Mouse (Mus musculus) hindbrain, embryonic 10.5 days (tissue): Measurements from ENCODE around the gene Becn1. TPM values are rescaled to one million over a fixed set of nuclear protein-coding genes. Genes with fewer than 3 reads are reported as not detected.

Source experiments
- DNase-seq: peaks from one replicate; pipeline ENCODE4 v3.0.0-alpha.2; 2017; ENCODE audit warnings: low spot score
- H3K27ac ChIP-seq: fragments of 300-500 bp; sonication (generic); 2 replicates; pipeline ENCODE4 v1.5.1; 2016; ENCODE audit warnings: mild to moderate bottlenecking, moderate library complexity
- H3K27me3 ChIP-seq: fragments of 300-500 bp; sonication (generic); 2 replicates; pipeline ENCODE4 v1.6.1; 2016; ENCODE audit warnings: mild to moderate bottlenecking; ENCODE audit not compliant: poor library complexity, insufficient read depth, severe bottlenecking
- H3K36me3 ChIP-seq: fragments of 300-500 bp; sonication (generic); 2 replicates; pipeline ENCODE4 v1.6.1; 2016; ENCODE audit warnings: mild to moderate bottlenecking, moderate library complexity
- H3K4me1 ChIP-seq: fragments of 300-500 bp; sonication (generic); replicated peaks from 2 replicates; pipeline ENCODE4 v1.6.1; 2016; ENCODE audit warnings: mild to moderate bottlenecking
- H3K4me3 ChIP-seq: fragments of 300-500 bp; sonication (generic); 2 replicates; pipeline ENCODE4 v1.5.1; 2016; ENCODE audit warnings: mild to moderate bottlenecking, moderate library complexity
- H3K9me3 ChIP-seq: fragments of 300-500 bp; sonication (generic); 2 replicates; pipeline ENCODE4 v1.6.1; 2016; ENCODE audit warnings: mild to moderate bottlenecking, moderate library complexity
- WGBS: fragments of 180-500 bp; shearing (Covaris S2); methylation state at CpG from one replicate; pipeline ENCODE4 v1.1.7; 2016; 5-methylcytosine and 5-hydroxymethylcytosine counted together
- polyA plus RNA-seq: library from polyadenylated mRNA; unstranded; fragments of >200 nt; fragmentation: Nextera tagmentation; extraction: Ambion mirVana; gene quantifications from 2 replicates; pipeline ENCODE4 v1.2.1, GENCODE M21; 2016

The Becn1 gene
- polyA plus RNA-seq, 1 experiment from 2014 or later: 153 TPM

DNA sequence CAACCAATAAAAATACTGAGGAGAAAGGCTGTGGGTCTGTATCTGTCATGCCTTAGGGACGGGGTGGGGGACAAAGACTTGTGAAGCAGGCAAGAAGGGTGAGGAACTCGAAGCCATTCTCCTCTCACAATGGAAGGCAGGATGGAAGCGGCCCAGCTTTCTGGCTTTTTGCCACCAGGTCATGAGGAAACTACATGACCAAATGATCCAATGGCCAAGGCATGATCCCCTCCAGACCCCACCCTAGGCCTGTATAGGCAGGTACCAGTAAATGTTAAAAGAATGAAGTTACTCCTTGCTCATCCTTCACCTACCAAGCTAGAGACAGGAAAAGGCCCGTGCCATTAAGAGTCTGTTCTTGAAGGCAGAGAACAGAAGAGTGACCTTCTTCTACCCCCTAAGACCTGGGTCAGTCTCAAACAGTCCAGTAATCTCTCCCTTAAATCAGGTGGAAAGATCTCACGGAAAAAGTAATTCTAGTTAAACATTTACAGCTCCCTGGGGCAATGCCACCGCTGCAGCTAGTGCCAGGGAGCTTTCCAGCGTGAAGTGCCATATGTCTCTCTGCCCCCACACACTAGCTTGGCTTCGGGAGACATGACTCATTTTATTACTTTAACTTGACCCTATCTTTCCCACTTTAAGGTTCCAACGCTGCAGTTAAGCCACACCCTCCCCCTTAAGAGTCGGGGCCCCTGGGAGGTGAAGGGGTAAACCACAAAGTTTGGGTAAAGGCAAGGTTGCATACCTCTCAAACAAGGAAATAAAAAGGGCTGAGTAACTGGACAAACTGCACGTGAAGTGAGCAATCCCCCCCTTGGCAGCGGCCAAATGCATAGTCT, 24.5 kb downstream of the Becn1 start:
- Histone ChIP-seq H3K27me3 (peaks cover 43% of the 10 kb centered on the region), H3K9me3 (no peaks in the 10 kb centered on the region), H3K4me1 (peaks cover 39% of the 10 kb centered on the region), H3K4me3 (peak overlapping the region; percentile 86), H3K36me3 (peaks cover 16% of the 10 kb centered on the region), H3K27ac (peak overlapping the region; percentile 93)
- WGBS: 76% methylated on average over 12 of the region's 12 CpGs
- DNase-seq: no peak

DNA sequence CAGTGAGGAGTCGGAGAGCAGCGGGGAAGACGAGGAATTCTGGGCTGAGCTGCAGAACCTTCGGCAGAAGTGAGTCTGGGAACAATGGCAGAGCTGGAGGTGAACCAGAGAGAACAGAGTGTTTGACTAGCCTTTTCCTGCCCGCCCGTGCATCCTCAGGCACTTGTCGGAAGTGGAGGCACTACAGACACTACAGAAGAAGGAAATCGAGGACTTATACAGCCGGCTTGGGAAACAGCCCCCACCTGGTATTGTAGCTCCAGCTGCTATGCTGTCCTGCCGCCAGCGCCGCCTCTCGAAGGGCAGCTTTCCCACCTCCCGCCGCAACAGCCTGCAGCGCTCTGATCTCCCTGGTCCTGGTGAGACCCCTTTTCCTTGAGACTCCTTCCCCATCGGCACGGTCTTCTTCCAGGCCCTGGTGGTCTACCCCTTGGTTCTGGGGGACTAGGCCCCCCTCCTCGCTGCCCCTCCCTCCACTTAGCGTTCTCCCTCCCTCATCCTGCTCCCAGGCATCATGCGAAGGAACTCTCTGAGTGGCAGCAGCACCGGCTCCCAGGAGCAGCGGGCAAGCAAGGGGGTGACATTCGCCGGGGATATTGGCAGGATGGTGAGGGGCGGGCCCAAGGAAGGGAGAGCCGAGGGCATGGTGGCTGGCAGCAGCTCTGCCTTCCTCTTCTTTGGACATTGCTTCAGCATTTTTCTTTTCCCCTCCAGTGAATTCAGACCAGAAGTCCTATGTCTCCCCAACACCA, 25.6 kb downstream of the Becn1 start:
- H3K27me3 ChIP-seq: peaks cover 43% of the 10 kb centered on the region
- no peak for DNase-seq
- peak overlapping the region; percentile 42; the same call in 1 of the 2 replicates for H3K27ac ChIP-seq
- peaks cover 16% of the 10 kb centered on the region for H3K36me3 ChIP-seq
- 24% methylated on average over 27 of the region's 27 CpGs for WGBS
- H3K4me3 ChIP-seq: peak overlapping the region; percentile 86
- H3K9me3 ChIP-seq: no peaks in the 10 kb centered on the region
- peaks cover 39% of the 10 kb centered on the region for H3K4me1 ChIP-seq

DNA sequence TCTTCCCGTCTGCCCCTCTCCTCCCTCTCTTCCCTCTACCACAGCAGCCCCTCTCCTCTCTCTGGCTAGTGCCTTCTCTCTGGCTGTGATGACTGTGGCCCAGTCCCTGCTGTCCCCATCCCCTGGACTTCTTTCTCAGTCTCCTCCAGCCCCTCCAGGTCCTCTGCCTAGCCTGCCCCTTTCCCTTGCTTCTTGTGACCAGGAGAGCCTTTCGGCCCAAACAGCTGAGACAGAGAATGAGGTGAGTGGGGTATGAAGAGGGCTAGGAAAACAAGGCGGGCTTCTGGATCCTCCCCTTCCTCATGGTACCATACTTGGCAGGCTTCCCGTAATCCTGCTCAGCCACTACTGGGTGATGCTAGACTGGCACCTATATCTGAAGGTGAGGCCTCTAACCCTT, 26.8 kb downstream of the Becn1 start:
- H3K36me3 ChIP-seq: peaks cover 16% of the 10 kb centered on the region
- H3K9me3 ChIP-seq: no peaks in the 10 kb centered on the region
- no peak for DNase-seq
- peaks cover 33% of the 10 kb centered on the region for H3K27me3 ChIP-seq
- no peak overlapping the region for H3K27ac ChIP-seq
- 76% methylated on average over 4 of the region's 4 CpGs for WGBS
- H3K4me3 ChIP-seq: no peak overlapping the region
- peaks cover 39% of the 10 kb centered on the region for H3K4me1 ChIP-seq

DNA sequence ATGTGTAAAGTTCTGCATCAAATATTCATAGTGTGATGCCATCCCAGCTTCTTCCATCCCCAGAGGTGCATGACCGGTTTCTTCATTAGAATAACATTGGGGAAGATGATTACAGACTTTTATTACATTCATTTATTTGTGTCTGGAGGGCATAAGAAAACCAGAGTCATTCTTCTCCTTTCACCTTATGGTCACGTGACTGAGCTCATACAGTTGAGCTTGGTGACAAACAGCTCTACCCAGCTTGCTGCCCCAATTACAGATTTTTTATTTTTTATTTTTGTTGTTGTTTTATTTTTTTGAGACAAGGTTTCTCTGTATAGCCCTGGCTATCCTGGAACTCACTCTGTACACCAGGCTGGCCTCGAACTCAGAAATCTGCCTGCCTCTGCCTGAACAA, 29.6 kb downstream of the Becn1 start:
- DNase-seq: no peak
- Histone ChIP-seq H3K27me3 (peaks cover 36% of the 10 kb centered on the region), H3K4me1 (peaks cover 30% of the 10 kb centered on the region), H3K36me3 (peaks cover 16% of the 10 kb centered on the region), H3K9me3 (no peaks in the 10 kb centered on the region), H3K4me3 (no peak overlapping the region), H3K27ac (no peak overlapping the region)
- WGBS: 87% methylated on average over 3 of the region's 3 CpGs

DNA sequence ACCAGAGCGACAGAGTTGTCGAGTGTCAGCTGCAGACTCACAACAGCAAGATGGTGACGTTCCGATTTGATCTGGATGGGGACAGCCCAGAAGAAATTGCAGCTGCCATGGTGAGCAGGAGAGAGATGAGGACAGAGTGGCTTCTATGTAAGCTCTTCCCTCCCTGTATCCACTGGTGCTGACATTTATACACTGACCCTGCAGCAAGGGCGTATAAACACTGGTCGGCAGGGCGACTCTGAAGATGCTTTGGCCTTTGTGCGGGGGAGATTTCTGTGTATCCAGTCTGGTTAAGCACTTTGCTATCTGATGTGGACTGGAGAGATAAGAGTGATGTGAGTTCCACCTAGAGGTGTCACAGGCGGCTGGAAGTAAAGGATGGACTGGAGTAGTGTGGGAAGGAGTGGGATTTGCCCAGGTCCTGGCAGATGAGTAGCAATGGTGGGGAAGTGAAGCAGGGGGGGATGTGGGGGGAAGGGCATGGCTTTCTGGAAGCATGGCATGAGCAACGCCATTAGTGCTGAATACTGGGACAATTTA, 32.4 kb downstream of the Becn1 start:
- 34% methylated on average over 10 of the region's 10 CpGs for WGBS
- no peak overlapping the region; the same call in 1 of the 2 replicates for H3K27ac ChIP-seq
- H3K27me3 ChIP-seq: peaks cover 41% of the 10 kb centered on the region
- H3K9me3 ChIP-seq: no peaks in the 10 kb centered on the region
- peaks cover 24% of the 10 kb centered on the region for H3K4me1 ChIP-seq
- no peaks in the 10 kb centered on the region for H3K36me3 ChIP-seq
- peak; percentile 39 for DNase-seq
- H3K4me3 ChIP-seq: 0 out of 2 replicates have a peak overlapping the region, but pooled peaks have one; percentile 18

DNA sequence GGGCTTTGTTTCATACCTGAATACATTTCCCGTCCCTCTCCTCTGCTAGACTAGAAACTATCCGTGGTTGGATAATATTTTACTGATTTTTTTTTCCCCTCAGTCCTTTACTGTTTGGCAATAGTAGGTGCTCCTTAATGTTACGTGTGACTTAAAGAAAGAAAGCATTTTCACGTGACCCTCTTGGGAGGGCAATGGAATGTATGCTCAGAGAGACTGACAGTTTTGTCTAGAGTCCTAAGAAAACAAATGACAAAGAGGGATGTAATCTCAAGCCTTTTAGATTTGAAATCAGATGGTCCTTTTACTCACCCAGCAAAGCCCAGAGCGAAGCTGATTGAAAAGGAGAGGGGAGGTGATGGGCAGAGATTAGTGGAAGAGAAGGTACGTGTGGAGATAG, 36.2 kb downstream of the Becn1 start:
- Histone ChIP-seq H3K27ac (no peak overlapping the region), H3K36me3 (no peaks in the 10 kb centered on the region), H3K9me3 (no peaks in the 10 kb centered on the region), H3K4me3 (0 out of 2 replicates have a peak overlapping the region, but pooled peaks have one; percentile 53), H3K4me1 (peaks cover 58% of the 10 kb centered on the region), H3K27me3 (peaks cover 77% of the 10 kb centered on the region)
- 18% methylated on average over 6 of the region's 6 CpGs for WGBS
- DNase-seq: no peak

DNA sequence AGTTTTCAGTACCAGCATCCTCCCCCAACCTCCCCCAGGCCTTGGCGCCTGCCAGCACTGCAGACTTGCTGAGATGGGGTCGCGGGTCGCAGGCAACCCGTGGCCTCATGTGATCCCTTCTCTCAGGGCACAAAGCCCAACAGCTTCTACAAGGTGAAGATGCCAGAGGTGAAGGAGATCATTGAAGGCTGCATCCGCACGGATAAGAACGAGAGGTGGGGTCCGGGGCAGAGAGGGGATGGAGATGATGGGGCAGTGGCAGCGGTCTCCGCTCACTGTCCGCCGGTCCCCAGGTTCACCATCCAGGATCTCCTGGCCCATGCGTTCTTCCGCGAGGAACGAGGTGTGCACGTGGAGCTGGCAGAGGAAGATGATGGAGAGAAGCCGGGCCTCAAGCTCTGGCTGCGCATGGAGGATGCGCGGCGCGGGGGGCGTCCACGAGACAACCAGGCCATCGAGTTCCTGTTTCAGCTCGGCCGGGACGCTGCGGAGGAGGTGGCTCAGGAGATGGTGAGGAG, 37.1 kb downstream of the Becn1 start:
- Histone ChIP-seq H3K36me3 (no peaks in the 10 kb centered on the region), H3K27me3 (peaks cover 80% of the 10 kb centered on the region), H3K4me1 (peaks cover 66% of the 10 kb centered on the region), H3K9me3 (no peaks in the 10 kb centered on the region), H3K4me3 (peak overlapping the region; percentile 53), H3K27ac (peak overlapping the region; percentile 69)
- peak; percentile 53 for DNase-seq
- 2% methylated on average over 31 of the region's 31 CpGs for WGBS

DNA sequence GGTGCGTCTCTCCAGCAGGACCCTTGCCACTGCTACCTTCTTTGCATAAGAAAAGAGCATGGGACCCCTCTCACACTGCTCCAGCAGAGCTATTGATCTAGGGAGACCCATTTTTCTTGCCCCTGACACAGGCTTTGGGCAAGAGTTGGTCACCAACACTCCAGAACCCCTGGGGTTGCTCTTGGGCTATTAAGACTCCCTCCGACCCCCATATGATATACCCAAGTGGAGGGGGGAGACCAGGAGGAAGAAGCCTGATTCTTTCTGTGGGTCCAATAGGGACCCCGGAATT, 38.2 kb downstream of the Becn1 start:
- H3K27ac ChIP-seq: no peak overlapping the region
- peaks cover 69% of the 10 kb centered on the region for H3K4me1 ChIP-seq
- no peaks in the 10 kb centered on the region for H3K9me3 ChIP-seq
- H3K27me3 ChIP-seq: peaks cover 78% of the 10 kb centered on the region
- WGBS: 10% methylated on average over 3 of the region's 3 CpGs
- peak overlapping the region; percentile 66 for H3K4me3 ChIP-seq
- H3K36me3 ChIP-seq: peaks cover 5% of the 10 kb centered on the region; the same call in 1 of the 2 replicates
- no peak for DNase-seq

DNA sequence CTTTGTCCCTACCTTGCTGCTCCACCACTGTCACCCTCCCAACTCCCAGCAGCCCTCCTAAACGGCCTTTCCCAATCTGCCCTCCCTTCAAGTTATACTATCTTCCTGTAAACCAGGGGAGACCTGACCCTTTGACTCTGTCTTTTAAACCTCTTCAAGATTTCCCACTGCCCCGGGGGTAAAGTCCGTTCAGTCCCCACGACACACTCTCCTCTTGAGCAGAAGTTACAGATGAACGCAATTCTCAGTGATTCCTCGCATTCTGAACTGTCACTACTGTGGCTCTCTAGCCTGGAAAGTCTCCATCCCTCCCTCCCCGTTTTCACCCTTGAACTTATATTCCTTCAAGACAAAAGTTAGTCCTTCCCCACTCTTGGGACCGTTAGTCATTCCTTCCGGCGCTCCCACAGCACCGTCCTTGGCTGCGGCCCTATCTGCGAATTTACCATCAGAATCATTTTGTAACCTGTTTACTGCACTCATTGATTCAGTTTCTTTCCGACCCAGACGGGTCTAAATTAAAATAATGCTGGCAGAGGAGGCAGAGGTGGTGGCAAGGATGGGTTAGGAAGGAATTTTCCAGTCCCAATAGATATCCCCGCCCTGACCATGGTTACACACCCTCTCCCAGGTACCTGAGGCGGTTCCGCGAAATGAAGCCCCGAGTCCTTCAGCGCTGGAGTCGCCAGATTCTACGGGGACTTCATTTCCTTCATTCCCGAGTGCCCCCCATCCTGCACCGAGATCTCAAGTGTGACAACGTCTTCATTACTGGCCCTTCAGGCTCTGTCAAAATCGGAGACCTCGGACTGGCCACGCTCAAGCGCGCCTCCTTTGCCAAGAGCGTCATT, 38.7 kb downstream of the Becn1 start:
- H3K27me3 ChIP-seq: peaks cover 72% of the 10 kb centered on the region
- WGBS: 3% methylated on average over 32 of the region's 32 CpGs
- DNase-seq: peak; percentile 45
- H3K4me3 ChIP-seq: peak overlapping the region; percentile 66
- H3K27ac ChIP-seq: no peak overlapping the region
- H3K4me1 ChIP-seq: peaks cover 73% of the 10 kb centered on the region
- no peaks in the 10 kb centered on the region for H3K9me3 ChIP-seq
- H3K36me3 ChIP-seq: peaks cover 11% of the 10 kb centered on the region

DNA sequence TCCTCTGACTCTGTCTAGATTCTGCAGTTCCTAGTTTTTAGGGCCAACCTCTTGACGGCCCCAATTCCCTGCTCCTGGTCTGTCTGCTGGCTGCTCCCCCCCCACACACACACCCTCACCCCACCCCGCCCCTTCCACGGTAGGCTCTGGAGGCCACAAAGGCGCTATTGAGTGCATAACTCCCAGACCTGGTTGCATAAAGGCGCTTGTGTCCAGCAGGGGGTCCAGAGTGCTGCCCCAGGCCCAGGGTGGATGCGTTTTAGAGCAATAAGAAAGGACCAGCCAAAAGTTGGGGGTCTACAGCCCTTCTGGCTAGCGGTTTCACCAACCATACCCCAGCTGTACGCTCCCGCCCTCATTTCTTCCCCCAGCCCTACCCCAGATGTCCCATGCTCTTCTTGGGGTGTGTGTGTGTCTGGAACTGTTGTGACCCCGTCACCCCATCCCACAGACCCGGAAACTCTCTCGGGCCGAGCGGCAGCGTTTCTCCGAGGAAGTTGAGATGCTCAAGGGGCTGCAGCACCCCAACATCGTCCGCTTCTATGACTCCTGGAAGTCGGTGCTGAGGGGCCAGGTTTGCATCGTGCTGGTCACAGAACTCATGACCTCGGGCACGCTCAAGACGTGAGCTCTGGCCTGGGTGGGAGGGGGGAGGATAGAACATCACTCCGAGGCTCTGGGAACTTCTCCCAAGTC, 39.7 kb downstream of the Becn1 start:
- Histone ChIP-seq H3K27me3 (peaks cover 65% of the 10 kb centered on the region), H3K4me3 (peak overlapping the region; percentile 66), H3K27ac (peak overlapping the region; percentile 54), H3K4me1 (peaks cover 73% of the 10 kb centered on the region), H3K36me3 (peaks cover 15% of the 10 kb centered on the region), H3K9me3 (no peaks in the 10 kb centered on the region)
- DNase-seq: peak; percentile 51
- WGBS: under 1% methylated on average over 24 of the region's 24 CpGs

DNA sequence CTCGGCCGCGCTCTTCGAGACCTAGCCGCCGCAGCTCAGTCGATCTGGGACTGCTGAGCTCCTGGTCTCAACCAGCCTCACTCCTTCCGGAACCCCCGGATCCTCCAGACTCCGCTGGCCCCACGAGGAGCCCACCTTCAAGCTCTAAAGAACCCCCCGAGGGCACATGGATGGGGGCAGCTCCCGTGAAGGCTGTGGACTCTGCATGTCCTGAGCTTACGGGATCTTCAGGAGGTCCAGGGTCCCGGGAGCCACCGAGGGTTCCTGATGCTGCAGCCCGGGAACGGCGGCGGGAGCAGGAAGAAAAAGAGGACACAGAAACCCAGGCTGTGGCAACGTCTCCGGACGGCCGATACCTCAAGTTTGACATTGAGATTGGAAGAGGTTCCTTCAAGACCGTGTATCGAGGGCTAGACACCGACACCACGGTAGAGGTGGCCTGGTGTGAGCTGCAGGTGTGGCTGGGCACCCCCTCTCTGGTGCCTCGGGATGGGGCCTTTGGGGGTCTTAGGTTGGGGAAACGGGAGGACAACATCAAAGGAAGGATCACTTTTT, 41.2 kb downstream of the Becn1 start:
- DNase-seq: no peak

More for the DNA sequence above, 41.2 kb downstream of the Becn1 start:
- peaks cover 70% of the 10 kb centered on the region for H3K4me1 ChIP-seq
- WGBS: under 1% methylated on average over 30 of the region's 30 CpGs
- peaks cover 52% of the 10 kb centered on the region for H3K27me3 ChIP-seq
- H3K4me3 ChIP-seq: peak overlapping the region; percentile 66
- peak overlapping the region; percentile 85 for H3K27ac ChIP-seq
- H3K9me3 ChIP-seq: no peaks in the 10 kb centered on the region
- peaks cover 27% of the 10 kb centered on the region for H3K36me3 ChIP-seq
